Mouse (Mus musculus) spleen, adult 12 weeks (tissue): ENCODE data around the gene Hoxd4.

Experiments
- DNase-seq: peaks from one replicate; pipeline ENCODE4 v3.0.0; 2022; ENCODE audit warnings: low spot score

Hoxd4 gene

DNA sequence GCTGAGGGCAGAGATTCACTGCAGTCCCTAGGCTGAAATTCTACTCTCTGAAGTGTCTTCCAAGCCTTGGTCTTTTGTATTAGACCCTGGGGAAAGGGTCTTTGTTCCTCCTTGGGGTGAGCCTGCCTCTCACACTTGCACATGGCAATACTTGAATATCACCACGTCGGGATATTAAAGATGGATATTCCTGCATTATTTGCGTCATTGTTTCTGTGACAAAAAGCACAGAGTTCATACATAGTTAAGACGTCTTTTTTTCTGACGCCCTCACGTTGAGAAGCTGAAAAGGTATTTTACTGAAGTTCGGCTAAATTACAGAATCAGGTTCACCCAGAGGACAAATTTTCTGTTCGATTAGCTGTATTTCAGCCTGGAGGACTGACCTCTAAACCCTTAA is 18.6 kb downstream of the Hoxd4 start:
- DNase-seq = no peak

DNA sequence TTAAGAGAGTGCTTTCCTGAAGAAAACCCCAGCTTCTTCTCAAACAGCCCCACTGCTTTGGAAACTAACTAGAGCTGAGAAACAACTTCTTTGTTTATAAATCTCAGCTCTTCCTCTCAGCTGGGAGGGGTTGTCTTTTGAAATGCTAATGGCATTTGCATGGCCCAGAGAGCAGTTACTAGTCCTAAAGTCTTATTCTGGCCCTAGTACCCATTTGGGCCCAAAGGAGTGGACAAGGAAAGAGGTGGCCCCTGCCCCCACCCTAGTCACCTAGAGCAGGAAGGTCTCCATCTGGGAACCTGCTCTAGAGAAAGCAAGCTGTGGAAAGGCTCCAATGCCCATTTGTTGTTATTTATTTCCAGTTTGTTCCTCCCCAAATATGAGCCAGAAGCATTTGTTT is 19.3 kb downstream of the Hoxd4 start:
- no peak for DNase-seq

- DNase-seq = no peak
These were observed 20.2 kb downstream of the Hoxd4 start for GRCm38 (mm10) chr2:74731799-74732512.

DNA sequence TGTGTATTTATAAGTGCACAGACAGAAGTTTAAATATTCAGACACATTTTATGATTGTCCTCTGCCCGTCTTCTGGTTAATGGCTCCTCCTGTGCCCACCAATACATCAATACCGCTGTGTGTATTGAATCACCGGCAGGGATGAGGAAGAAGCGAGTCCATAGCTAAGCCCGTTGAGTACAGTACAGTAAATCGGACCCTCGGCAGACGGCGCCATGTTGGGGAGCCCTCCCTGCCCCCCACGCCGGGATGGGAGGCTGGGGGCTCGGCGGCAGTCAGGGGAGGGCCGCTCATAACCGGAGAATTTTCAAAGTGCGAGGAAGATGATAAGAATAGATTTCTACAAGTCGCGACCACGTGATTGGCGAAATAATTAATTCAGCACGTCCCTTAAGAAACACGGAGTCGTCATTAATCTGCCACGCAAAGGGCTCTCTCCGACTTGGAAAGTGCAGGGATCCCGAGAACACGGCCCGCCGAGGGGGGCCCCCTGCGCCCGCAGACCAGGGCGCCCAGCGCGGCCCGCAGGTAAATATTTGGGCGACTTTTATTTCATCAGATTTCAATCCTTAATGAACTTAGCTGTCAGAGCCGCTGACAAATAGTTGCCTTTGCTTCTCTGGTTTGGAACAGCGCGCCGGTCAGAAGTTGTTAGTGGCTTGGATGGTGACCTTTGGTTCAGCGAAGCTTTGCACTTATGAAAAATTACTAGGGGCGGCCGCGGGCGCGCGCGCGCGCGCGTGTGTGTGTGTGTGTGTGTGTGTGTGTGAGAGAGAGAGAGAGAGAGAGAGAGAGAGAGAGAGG is 21.0 kb downstream of the Hoxd4 start:
- DNase-seq = no peak

DNA sequence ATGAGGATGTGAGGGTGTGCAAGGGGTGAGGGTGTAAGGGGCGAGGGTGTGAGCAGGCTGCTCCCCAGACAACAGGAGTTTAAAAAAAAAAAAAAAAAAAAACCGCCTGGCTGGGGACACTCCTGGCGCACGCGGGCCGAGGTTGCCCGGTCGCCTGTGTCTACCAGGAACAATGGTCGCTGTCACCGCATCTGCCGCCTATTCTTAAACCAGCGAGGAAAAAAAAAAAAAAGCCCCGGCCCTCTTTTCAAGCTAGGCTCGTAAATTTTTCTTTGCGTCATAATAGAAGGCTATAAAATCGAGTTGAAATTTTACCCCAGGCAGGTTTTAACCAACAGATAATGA is 21.6 kb downstream of the Hoxd4 start:
- no peak for DNase-seq

GRCm38 (mm10) chr2:74733765-74734164 is 22.0 kb downstream of the Hoxd4 start:
- DNase-seq = no peak

DNA sequence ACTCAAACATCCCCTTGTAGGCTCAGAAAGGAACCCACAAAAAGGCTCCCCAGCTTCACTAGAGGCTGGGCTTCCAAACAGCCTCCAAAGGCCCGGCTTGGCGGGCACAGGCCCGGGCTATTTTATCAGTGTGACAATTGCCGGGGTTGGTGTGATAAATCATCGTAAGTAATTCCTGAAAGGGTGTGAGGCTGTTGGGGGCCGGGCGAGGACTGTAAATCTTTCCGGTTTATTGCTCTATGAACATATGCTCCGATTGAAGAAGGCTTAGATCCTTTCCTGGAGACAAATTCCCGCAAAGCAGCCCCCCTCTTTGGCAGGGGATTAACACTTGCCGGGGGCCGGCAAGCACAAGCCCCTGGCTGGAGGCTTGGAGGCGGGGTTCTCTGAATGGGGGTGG is 22.7 kb downstream of the Hoxd4 start:
- no peak for DNase-seq

GRCm38 (mm10) chr2:74734996-74735811 is 23.5 kb downstream of the Hoxd4 start:
- DNase-seq = no peak

DNA sequence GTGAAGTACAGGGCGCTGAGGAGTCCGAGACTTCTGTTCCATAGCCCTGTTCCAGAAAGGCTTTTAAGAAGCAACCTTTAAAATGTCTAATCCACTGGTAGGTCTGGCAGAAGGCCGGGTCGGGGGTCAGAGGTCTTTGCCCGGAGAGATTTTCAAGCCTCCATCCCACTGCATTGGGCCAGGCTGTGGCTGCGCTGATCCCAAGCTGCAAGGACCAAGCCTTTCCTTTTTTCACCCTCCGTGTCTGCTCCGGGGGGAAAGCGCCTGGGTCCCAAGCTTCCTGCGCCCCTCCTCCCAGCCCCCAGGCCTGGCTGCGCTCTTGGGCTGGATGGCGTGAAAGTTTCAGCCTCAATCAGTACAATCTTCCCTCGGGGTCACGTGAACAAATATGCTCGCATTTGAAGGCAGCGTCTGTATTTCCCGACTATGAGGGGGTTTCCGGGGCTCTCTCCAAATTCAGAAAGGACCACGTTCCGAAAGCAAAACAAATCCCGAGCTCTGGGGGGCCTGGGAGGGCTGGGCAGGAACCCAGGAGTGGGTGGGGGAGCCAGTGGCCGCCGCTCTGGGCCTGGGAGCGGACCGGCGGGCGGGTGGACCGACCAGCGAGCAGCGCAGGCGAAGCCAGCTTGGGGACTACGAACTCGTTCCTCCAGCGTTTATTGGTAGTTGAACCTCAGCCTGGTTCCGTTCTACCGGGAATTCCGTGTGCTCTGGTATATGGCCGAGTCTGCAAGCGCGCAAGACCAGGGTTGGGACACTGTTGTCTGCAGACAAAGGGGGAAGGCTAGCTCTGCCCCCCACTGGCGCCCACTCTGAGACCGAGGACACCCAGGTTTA is 24.3 kb downstream of the Hoxd4 start:
- no peak for DNase-seq

GRCm38 (mm10) chr2:74736688-74737577 is 25.2 kb downstream of the Hoxd4 start:
- DNase-seq = no peak

GRCm38 (mm10) chr2:74737578-74738070 is 25.9 kb downstream of the Hoxd4 start:
- DNase-seq = no peak

- no peak for DNase-seq
These were observed 27.1 kb downstream of the Hoxd4 start for GRCm38 (mm10) chr2:74738623-74739475.

DNA sequence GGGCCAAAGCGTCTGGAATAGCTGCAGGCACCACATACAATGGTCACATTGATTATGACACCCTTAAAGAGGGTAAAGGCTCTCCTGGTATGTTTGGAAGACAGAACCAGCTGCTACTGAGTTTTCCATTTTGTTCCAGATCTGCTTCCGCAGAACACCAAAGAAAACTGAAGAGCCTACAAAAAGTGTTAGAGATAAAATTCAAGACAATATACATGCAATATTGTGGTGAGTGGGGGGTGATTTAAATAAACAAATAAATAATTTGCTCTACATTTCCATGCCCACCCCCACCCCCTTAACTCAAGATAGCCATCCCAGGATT is 27.7 kb downstream of the Hoxd4 start:
- DNase-seq = no peak

- no peak for DNase-seq
These were observed 28.1 kb downstream of the Hoxd4 start for GRCm38 (mm10) chr2:74739869-74740268.

DNA sequence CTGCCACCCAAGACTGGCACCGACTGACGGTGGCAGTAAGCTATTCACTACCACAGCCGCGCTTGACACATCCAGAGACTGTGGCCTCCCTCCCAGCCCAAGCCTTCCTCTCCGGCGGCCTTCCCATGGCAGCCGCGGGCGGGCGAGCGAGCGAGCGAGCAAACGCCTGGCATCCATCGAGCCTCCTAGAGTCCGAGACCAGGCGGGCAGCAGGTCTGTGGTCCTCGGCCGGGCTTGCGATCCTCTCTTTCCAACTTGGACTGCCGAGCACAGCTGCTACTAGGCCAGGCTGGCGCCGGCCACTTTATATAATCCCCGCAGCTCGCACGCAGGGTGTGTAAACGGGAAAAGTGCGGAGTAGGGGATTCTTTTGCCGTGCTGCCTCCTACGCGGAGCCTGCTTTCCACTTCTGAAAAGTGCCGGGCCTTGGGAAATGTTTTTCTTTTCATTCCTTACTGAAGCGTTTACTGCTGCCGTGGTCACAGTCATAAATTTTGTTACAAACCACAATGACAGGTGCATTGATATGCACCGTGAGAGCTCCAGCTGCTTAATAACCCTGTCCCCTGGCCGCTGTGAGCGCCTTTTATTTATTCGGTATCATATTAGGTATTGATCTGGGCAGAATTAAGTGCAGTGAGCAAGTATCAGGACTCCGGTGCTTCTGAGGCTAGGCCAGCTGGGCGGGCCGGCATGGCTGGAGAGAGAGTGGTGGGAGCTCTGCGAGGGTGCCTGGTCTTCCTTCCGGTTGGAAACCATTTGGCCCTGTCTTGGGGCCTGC is 28.8 kb downstream of the Hoxd4 start:
- DNase-seq = no peak

GRCm38 (mm10) chr2:74741252-74741978 is 29.7 kb downstream of the Hoxd4 start:
- DNase-seq = no peak

DNA sequence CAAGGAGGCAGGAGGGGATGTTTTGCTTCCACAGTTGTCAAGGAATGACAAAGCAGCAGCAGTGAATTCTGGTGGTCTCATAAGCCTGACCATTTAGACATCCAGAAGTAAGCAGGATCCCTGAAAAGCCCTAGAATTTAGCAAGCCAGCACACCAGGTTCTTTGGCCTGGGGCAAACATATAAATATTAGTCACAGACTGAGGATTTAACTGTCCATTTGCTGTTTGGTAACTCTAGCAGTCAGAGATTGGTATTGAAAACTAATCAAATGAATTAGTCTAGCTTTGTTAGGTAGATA is 30.2 kb downstream of the Hoxd4 start:
- DNase-seq = no peak

- no peak for DNase-seq
These were observed 34.0 kb downstream of the Hoxd4 start for GRCm38 (mm10) chr2:74745540-74746297.
